Comparison of ENCODE assay signal across 19 mouse cellular contexts in genomic region chr9:28157092-28157491, GRCm38 (mm10).
"Had no signal": no experiment of that assay in that cellular context is flagged by ENCODE, and none has a peak within 500 bp of the region (broad histone marks: within the 10 kb centered on the region; RNA-seq: fewer than 3 reads in every experiment).

No protein-coding gene starts in this region.

- ATAC-seq: liver, postnatal 0 days; lung, postnatal 0 days; midbrain, embryonic 15.5 days had no signal

- H3K4me1 ChIP-seq: limb, embryonic 12.5 days; limb, embryonic 15.5 days; midbrain, embryonic 12.5 days; midbrain, embryonic 15.5 days; neural tube, embryonic 15.5 days; stomach, embryonic 15.5 days had no signal

- H3K4me3 ChIP-seq: limb, embryonic 12.5 days; limb, embryonic 15.5 days; midbrain, embryonic 12.5 days; midbrain, embryonic 15.5 days; neural tube, embryonic 12.5 days; neural tube, embryonic 15.5 days; stomach, embryonic 15.5 days had no signal

- DNase-seq: kidney, postnatal 36 days; left cerebral cortex, postnatal 4 days; liver, postnatal 0 days; lung, embryonic 14.5 days; right cerebral cortex, adult 18-20 months; right cerebral cortex, postnatal 14 days; right cerebral cortex, postnatal 4 days; thymus, postnatal 36 days had no signal

- H3K27me3 ChIP-seq: limb, embryonic 12.5 days; limb, embryonic 15.5 days; midbrain, embryonic 12.5 days; midbrain, embryonic 15.5 days; neural tube, embryonic 12.5 days; neural tube, embryonic 15.5 days; stomach, embryonic 15.5 days had no signal

- H3K27ac ChIP-seq: kidney, postnatal 0 days; limb, embryonic 12.5 days; limb, embryonic 15.5 days; liver, embryonic 14.5 days; macrophage; midbrain, embryonic 12.5 days; midbrain, embryonic 15.5 days; neural tube, embryonic 12.5 days; neural tube, embryonic 15.5 days; stomach, embryonic 15.5 days had no signal

- H3K36me3 ChIP-seq: limb, embryonic 12.5 days; limb, embryonic 15.5 days; midbrain, embryonic 12.5 days; midbrain, embryonic 15.5 days; neural tube, embryonic 12.5 days; neural tube, embryonic 15.5 days; stomach, embryonic 15.5 days had no signal
